Mouse (Mus musculus) midbrain, embryonic 14.5 days (tissue): ENCODE data around the gene Polr3b. TPM values are rescaled to one million over a fixed set of nuclear protein-coding genes. Genes with fewer than 3 reads are reported as not detected.
A peak's percentile ranks its signal among the peaks of the same experiment; 100 is the strongest.

Source experiments
- ATAC-seq: fragments of 200-750 bp; cut with Nextera tagmentation; 2 replicates; pipeline ENCODE4 v1.8.0; 2017; ENCODE audit warnings: moderate number of reproducible peaks, moderate library complexity; ENCODE audit not compliant: low FRiP score, low TSS enrichment
- DNase-seq: peaks from one replicate; pipeline ENCODE4 v3.0.0-alpha.2; 2015
- H3K27ac ChIP-seq: fragments of 300-500 bp; sonication (generic); replicated peaks from 2 replicates; pipeline ENCODE4 v1.5.1; 2014; ENCODE audit warnings: mild to moderate bottlenecking, low read depth, low read length, moderate library complexity
- H3K27me3 ChIP-seq: fragments of 300-500 bp; sonication (generic); 2 replicates; pipeline ENCODE4 v1.6.1; 2014; ENCODE audit warnings: low read length, control low read depth, mixed read lengths; ENCODE audit not compliant: control insufficient read depth, insufficient read depth
- H3K36me3 ChIP-seq: fragments of 300-500 bp; sonication (generic); 2 replicates; pipeline ENCODE4 v1.6.1; 2014; ENCODE audit warnings: low read length, control low read depth; ENCODE audit not compliant: control insufficient read depth, insufficient read depth
- H3K4me1 ChIP-seq: fragments of 300-500 bp; sonication (generic); 2 replicates; pipeline ENCODE4 v1.6.1; 2014; ENCODE audit warnings: mild to moderate bottlenecking, antibody characterized with exemption, low read length, control low read depth; ENCODE audit not compliant: control insufficient read depth, insufficient read depth
- H3K4me2 ChIP-seq: fragments of 300-500 bp; sonication (generic); 2 replicates; pipeline ENCODE4 v1.6.1; 2014; ENCODE audit warnings: mild to moderate bottlenecking, low read length, moderate library complexity
- H3K4me3 ChIP-seq: fragments of 300-500 bp; sonication (generic); replicated peaks from 2 replicates; pipeline ENCODE4 v1.5.1; 2014; ENCODE audit warnings: low read depth, low read length
- H3K9ac ChIP-seq: fragments of 300-500 bp; sonication (generic); replicated peaks from 2 replicates; pipeline ENCODE4 v1.6.1; 2014; ENCODE audit warnings: mild to moderate bottlenecking, low read length, moderate library complexity
- H3K9me3 ChIP-seq: fragments of 300-500 bp; sonication (generic); 2 replicates; pipeline ENCODE4 v1.6.1; 2016; ENCODE audit warnings: low read length, control low read depth, mixed read lengths; ENCODE audit not compliant: control insufficient read depth
- WGBS: fragments of 180-500 bp; shearing (Covaris S2); extraction: QIAGEN DNeasy Blood & Tissue Kit; methylation state at CpG from one replicate; pipeline ENCODE4 v1.1.7; 2014; 5-methylcytosine and 5-hydroxymethylcytosine counted together
- polyA plus RNA-seq: library from polyadenylated mRNA; unstranded; fragments of >200 nt; fragmentation: Nextera tagmentation; extraction: Ambion mirVana; gene quantifications from 2 replicates; pipeline ENCODE4 v1.2.1, GENCODE M21; 2014

Polr3b gene
- polyA plus RNA-seq, 1 experiment from 2014 or later, result 17.7 TPM

DNA sequence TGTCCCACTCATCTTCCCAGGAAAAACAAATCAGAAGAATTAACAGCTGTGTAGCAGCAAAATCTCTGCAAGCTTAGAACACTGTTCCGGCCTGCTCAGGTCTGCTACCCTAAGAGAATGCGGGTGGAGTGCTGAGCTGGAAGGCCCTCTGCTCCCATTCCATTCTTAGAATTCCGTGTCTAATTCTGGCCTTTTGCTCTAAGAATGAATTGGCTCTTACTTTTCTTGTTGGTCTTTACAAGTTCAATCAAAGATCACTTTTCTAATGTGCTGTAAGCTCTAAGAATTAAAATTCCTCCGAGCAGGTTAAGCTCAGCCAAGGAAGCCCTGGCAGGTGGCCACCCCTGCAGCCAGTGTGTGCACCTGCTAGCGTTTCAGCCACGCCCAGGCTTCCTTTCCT is 90.4 kb downstream of the Polr3b start:
- ATAC-seq (no peak), DNase-seq (no peak)
- Histone ChIP-seq H3K4me3 (no peak overlapping the region), H3K4me2 (no peak overlapping the region), H3K36me3 (peaks cover 27% of the 10 kb centered on the region), H3K27me3 (peaks cover 9% of the 10 kb centered on the region; the same call in 1 of the 2 replicates), H3K9me3 (no peaks in the 10 kb centered on the region), H3K27ac (no peak overlapping the region), H3K9ac (no peak overlapping the region), H3K4me1 (peaks cover 43% of the 10 kb centered on the region)
- WGBS, result 39% methylated on average over 6 of the region's 6 CpGs

DNA sequence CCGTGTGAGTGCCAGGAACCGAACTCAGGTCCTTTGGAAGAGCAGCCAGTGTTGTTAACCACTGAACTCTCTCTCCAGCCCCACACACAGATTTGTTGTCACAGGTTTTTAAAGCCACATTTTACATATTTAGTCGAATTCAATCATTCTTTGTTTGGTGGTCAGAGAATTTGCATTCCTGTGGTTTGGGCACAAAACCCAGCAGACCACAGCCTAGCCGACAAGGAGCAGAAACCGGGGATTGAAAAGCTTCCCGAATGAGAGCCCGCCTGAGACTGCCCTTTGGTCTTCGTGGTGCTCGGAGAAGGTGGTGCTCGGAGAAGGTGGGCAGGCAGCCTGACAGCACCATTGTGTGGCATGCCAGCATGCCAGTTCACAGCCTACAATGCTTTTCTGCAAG is 91.0 kb downstream of the Polr3b start:
- ATAC-seq, result no peak
- H3K4me1 ChIP-seq, result peaks cover 38% of the 10 kb centered on the region
- H3K9me3 ChIP-seq, result no peaks in the 10 kb centered on the region
- H3K27ac ChIP-seq, result no peak overlapping the region
- WGBS, result 37% methylated on average over 10 of the region's 10 CpGs
- H3K9ac ChIP-seq, result no peak overlapping the region
- peaks cover 9% of the 10 kb centered on the region; the same call in 1 of the 2 replicates for H3K27me3 ChIP-seq
- DNase-seq, result no peak
- H3K36me3 ChIP-seq, result peaks cover 28% of the 10 kb centered on the region
- no peak overlapping the region for H3K4me2 ChIP-seq
- no peak overlapping the region for H3K4me3 ChIP-seq

DNA sequence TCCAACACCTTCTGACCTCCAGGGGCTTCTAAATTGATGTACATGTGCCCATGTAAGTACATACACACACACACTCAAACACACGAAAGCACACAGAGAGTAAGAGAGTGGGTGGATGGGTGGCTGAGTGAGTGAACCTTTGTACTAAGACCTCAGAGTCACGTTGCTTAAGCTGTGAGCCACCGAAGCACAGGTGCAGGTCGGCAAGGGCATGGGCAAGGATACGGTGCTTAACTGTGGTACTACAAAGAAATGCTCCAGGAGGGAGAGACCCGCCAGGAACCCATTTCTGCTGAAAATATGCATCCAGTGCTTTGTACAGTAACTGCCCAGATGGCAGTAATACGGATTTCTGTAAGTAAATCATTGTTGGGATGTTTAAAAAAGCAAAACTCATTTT is 93.5 kb downstream of the Polr3b start:
- Histone ChIP-seq H3K9ac (no peak overlapping the region), H3K9me3 (no peaks in the 10 kb centered on the region), H3K4me1 (peaks cover 20% of the 10 kb centered on the region), H3K4me2 (no peak overlapping the region), H3K27ac (no peak overlapping the region), H3K36me3 (peaks cover 41% of the 10 kb centered on the region), H3K4me3 (no peak overlapping the region), H3K27me3 (peaks cover 3% of the 10 kb centered on the region; the same call in 1 of the 2 replicates)
- 90% methylated on average over 7 of the region's 7 CpGs for WGBS
- ATAC-seq (no peak), DNase-seq (no peak)

DNA sequence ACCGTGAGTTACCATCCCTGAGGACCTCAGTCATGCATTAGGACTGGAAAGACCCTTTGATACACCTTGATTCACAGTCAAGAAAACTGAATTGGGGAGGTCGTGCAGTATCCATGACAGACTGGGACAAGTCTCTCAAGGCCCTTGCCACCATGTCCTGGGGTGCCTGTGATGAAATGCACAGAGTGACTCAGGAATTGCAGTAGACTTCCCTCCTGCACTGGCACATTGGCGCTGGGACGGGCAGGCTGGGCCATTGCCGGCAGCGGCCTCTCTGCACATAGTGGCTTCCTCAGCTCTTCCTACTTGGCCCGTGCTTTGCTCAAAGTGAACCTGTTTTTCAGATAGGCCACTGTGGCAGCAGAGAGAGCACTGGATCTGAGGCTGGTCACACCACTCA is 94.5 kb downstream of the Polr3b start:
- ATAC-seq (no peak), DNase-seq (no peak)
- no peaks in the 10 kb centered on the region for H3K9me3 ChIP-seq
- no peak overlapping the region for H3K9ac ChIP-seq
- no peak overlapping the region for H3K4me3 ChIP-seq
- peaks cover 48% of the 10 kb centered on the region for H3K36me3 ChIP-seq
- H3K27ac ChIP-seq, result no peak overlapping the region
- no peak overlapping the region for H3K4me2 ChIP-seq
- WGBS, result 94% methylated on average over 7 of the region's 7 CpGs
- H3K27me3 ChIP-seq, result peaks cover 3% of the 10 kb centered on the region; the same call in 1 of the 2 replicates
- H3K4me1 ChIP-seq, result peaks cover 11% of the 10 kb centered on the region

DNA sequence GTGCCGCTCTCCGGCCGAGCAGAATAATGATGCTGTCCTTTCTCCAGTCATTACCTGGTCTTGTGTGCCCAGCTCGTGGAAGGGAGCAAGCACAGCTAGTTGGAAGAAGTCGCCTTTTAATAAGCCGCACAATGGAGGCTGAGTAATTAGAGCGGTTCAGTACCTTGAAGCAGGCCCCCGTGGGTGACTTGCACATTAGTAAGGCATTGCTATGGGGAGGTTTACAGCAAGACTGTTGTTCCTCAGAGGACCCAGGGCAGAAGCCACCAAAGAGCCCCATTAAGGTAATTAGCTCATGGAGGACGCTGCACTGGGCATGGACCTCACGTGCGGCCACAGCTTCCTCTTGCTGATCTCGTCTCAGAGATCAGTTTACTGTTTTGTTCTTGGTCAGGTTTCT is 100.6 kb downstream of the Polr3b start:
- Histone ChIP-seq H3K27me3 (no peaks in the 10 kb centered on the region), H3K4me3 (no peak overlapping the region), H3K4me1 (no peaks in the 10 kb centered on the region), H3K9me3 (no peaks in the 10 kb centered on the region), H3K36me3 (peaks cover 36% of the 10 kb centered on the region), H3K27ac (0 out of 2 replicates have a peak overlapping the region, but pooled peaks have one; percentile 8), H3K9ac (no peak overlapping the region), H3K4me2 (no peak overlapping the region)
- DNase-seq (no peak), ATAC-seq (no peak)
- 70% methylated on average over 12 of the region's 12 CpGs for WGBS

DNA sequence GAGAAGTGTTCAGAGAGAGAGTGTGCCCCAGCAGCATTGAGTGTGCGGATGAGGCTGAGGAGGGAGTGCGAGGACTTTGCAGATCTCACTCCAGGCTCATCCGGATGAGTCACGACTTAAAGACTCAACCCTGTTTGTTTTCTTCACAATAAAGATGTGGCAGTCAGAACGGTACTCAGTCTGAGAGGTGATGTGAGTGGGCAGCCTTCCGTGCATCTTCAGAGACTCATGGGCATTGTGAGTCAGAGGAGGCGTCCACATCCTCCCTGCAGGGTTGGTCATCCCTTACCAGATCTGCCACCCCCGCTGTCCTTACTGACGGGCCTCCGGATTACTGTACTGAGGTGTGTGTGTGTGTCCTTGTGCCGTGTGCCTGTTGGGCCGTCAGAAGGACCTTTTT is 104.9 kb downstream of the Polr3b start:
- Histone ChIP-seq H3K4me2 (no peak overlapping the region), H3K27ac (no peak overlapping the region), H3K9ac (no peak overlapping the region), H3K36me3 (peaks cover 14% of the 10 kb centered on the region; the same call in 1 of the 2 replicates), H3K27me3 (no peaks in the 10 kb centered on the region), H3K4me1 (no peaks in the 10 kb centered on the region), H3K9me3 (no peaks in the 10 kb centered on the region), H3K4me3 (no peak overlapping the region)
- ATAC-seq, result no peak
- 91% methylated on average over 12 of the region's 12 CpGs for WGBS
- no peak for DNase-seq

DNA sequence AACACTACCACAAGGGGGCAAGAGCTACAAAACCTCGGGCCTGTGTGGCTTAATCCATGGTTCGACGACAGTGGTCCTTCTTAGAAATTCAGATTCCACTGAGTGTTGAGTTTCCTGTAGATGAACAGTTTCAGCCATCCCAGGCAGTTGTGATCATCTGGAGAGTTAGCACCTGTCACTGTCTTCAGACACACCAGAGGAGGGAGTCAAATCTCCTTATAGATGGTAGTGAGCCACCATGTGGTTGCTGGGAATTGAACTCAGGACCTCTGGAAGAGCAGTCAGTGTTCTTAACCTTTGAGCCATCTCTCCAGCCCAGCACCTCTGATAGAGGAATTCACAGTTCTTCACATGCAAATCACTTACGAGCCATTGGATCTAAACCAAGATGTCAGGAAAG is 105.7 kb downstream of the Polr3b start:
- Histone ChIP-seq H3K9ac (no peak overlapping the region), H3K27ac (no peak overlapping the region), H3K4me2 (no peak overlapping the region), H3K4me1 (no peaks in the 10 kb centered on the region), H3K4me3 (no peak overlapping the region), H3K27me3 (no peaks in the 10 kb centered on the region), H3K9me3 (no peaks in the 10 kb centered on the region), H3K36me3 (peaks cover 14% of the 10 kb centered on the region; the same call in 1 of the 2 replicates)
- WGBS, result 81% methylated on average over 4 of the region's 4 CpGs
- no peak for ATAC-seq
- DNase-seq, result no peak

DNA sequence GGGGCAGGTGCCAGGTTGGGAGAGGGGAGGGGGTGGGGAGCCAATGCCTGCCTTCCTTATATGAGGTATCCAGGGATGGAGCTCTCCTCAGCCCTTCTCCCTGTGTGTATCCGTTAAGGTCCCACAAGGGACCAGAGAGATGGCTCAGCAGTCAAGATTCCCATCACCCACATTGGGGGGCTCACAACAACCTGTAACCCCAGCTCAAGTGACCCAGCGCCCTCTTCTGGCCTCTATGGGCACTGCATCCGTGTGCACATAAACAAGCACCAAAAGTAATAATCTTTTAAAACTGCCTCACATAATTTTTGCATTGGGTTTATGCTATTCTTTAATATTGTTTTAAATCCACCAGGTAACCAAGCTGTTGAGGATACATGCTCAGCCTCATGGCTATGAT is 108.0 kb downstream of the Polr3b start:
- H3K4me1 ChIP-seq, result no peaks in the 10 kb centered on the region
- H3K27ac ChIP-seq, result no peak overlapping the region
- H3K9me3 ChIP-seq, result no peaks in the 10 kb centered on the region
- WGBS, result 85% methylated on average over 3 of the region's 3 CpGs
- ATAC-seq, result no peak
- peaks cover 12% of the 10 kb centered on the region; the same call in 1 of the 2 replicates for H3K36me3 ChIP-seq
- no peak overlapping the region for H3K4me3 ChIP-seq
- H3K27me3 ChIP-seq, result no peaks in the 10 kb centered on the region
- no peak overlapping the region for H3K4me2 ChIP-seq
- no peak overlapping the region for H3K9ac ChIP-seq
- DNase-seq, result no peak

DNA sequence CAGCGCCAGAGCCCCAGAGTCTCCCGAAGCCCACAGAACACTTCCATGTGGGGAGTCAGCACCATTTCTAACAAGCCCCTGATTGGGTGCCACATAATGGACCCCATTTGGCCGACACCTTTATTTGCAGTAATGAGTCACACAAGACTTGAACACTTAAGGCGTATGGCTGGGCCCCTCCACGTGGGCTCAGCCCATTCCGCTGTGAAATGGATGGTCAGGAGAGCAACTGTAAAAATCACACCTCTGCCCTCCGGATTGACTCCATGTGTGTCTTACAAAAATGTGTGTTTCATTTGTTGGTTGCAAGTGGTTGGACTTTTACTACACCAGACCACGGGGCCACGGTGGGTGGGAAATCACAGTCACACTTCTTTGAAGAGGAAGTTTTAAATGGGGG is 108.9 kb downstream of the Polr3b start:
- no peak overlapping the region for H3K27ac ChIP-seq
- DNase-seq, result no peak
- no peak overlapping the region for H3K9ac ChIP-seq
- H3K9me3 ChIP-seq, result no peaks in the 10 kb centered on the region
- no peak for ATAC-seq
- H3K27me3 ChIP-seq, result no peaks in the 10 kb centered on the region
- peaks cover 3% of the 10 kb centered on the region; the same call in 1 of the 2 replicates for H3K36me3 ChIP-seq
- 95% methylated on average over 9 of the region's 9 CpGs for WGBS
- H3K4me2 ChIP-seq, result no peak overlapping the region
- no peaks in the 10 kb centered on the region for H3K4me1 ChIP-seq
- no peak overlapping the region for H3K4me3 ChIP-seq
